Mouse (Mus musculus) small intestine, adult 2 months (tissue): Measurements from ENCODE around the gene Cyp3a57.
"Not testable (repeated sequence)": the region's sequence is repeated elsewhere in the genome, so short reads cannot be mapped to it uniquely, and the experiment has no call there.

Experiments used
- CTCF ChIP-seq: fragments of 200-500 bp; IDR thresholded peaks from 2 replicates; pipeline ENCODE4 v1.5.1; 2012; ENCODE audit warnings: low read depth, mild to moderate bottlenecking, control low read depth, inconsistent platforms, low read length, moderate library complexity, mixed read lengths; ENCODE audit not compliant: insufficient replicate concordance, insufficient read length; ENCODE audit errors: extremely low read depth
- POLR2A ChIP-seq: fragments of 200-500 bp; IDR thresholded peaks from 2 replicates; pipeline ENCODE4 v1.6.1; 2012; ENCODE audit warnings: low read depth, mild to moderate bottlenecking, control low read depth, inconsistent platforms, low read length, moderate library complexity

GRCm38 (mm10) chr5:145301796-145302195 is 43.3 kb upstream of the Cyp3a57 start:
- not testable (repeated sequence) for TF ChIP-seq CTCF, POLR2A
